Mouse (Mus musculus) limb, embryonic 14.5 days (tissue): ENCODE data around the gene Gm45208. TPM values are rescaled to one million over a fixed set of nuclear protein-coding genes. Genes with fewer than 3 reads are reported as not detected.

Experiments
- ATAC-seq: fragments of 200-750 bp; cut with Nextera tagmentation; 2 replicates; pipeline ENCODE4 v1.8.0; 2017; ENCODE audit warnings: low read depth, moderate number of reproducible peaks, moderate TSS enrichment; ENCODE audit not compliant: low FRiP score
- DNase-seq: peaks from one replicate; pipeline ENCODE4 v3.0.0-alpha.2; 2015; ENCODE audit warnings: low spot score
- H3K27ac ChIP-seq: fragments of 300-500 bp; sonication (generic); replicated peaks from 2 replicates; pipeline ENCODE4 v1.5.1; 2014; ENCODE audit warnings: low read depth, mild to moderate bottlenecking, low read length, moderate library complexity, mixed read lengths
- H3K27me3 ChIP-seq: fragments of 300-500 bp; sonication (generic); 2 replicates; pipeline ENCODE4 v1.6.1; 2014; ENCODE audit warnings: low read length, mixed read lengths; ENCODE audit not compliant: control insufficient read depth, insufficient read depth
- H3K36me3 ChIP-seq: fragments of 300-500 bp; sonication (generic); 2 replicates; pipeline ENCODE4 v1.6.1; 2014; ENCODE audit warnings: mild to moderate bottlenecking, low read length, moderate library complexity, mixed read lengths; ENCODE audit not compliant: control insufficient read depth, insufficient read depth
- H3K4me1 ChIP-seq: fragments of 300-500 bp; sonication (generic); 2 replicates; pipeline ENCODE4 v1.6.1; 2014; ENCODE audit warnings: antibody characterized with exemption, low read length, mixed read lengths; ENCODE audit not compliant: control insufficient read depth, insufficient read depth
- H3K4me2 ChIP-seq: fragments of 300-500 bp; sonication (generic); replicated peaks from 2 replicates; pipeline ENCODE4 v1.6.1; 2014; ENCODE audit warnings: low read depth, mild to moderate bottlenecking, low read length, moderate library complexity; ENCODE audit not compliant: severe bottlenecking
- H3K4me3 ChIP-seq: fragments of 300-500 bp; sonication (generic); replicated peaks from 2 replicates; pipeline ENCODE4 v1.5.1; 2014; ENCODE audit warnings: low read length
- H3K9ac ChIP-seq: fragments of 300-500 bp; sonication (generic); 2 replicates; pipeline ENCODE4 v1.6.1; 2014; ENCODE audit warnings: mild to moderate bottlenecking, low read depth, low read length, moderate library complexity; ENCODE audit not compliant: severe bottlenecking
- H3K9me3 ChIP-seq: fragments of 300-500 bp; sonication (generic); 2 replicates; pipeline ENCODE4 v1.6.1; 2016; ENCODE audit warnings: low read length; ENCODE audit not compliant: control insufficient read depth
- POLR2A ChIP-seq: fragments of 200-500 bp; IDR thresholded peaks from 2 replicates; pipeline ENCODE4 v1.8.0; 2012; ENCODE audit warnings: inconsistent platforms, mild to moderate bottlenecking, moderate library complexity, borderline replicate concordance; ENCODE audit not compliant: insufficient read depth, insufficient read length; ENCODE audit errors: extremely low read depth
- WGBS: fragments of 180-500 bp; shearing (Covaris S2); extraction: QIAGEN DNeasy Blood & Tissue Kit; methylation state at CpG from one replicate; pipeline ENCODE4 v1.1.7; 2014; 5-methylcytosine and 5-hydroxymethylcytosine counted together
- polyA plus RNA-seq, 2 experiments: library from polyadenylated mRNA; depleted of rRNA in 1 of 2; stranded (reverse) in 1 of 2; unstranded in 1 of 2; fragments of >200 nt; fragmentation: Nextera tagmentation in 1 of 2; extraction: Ambion mirVana in 1 of 2; gene quantifications; 2 replicates each; pipeline versions ENCODE4 v1.2.1 to v1.2.3; 2012 to 2014

The Gm45208 gene
- polyA plus RNA-seq, 2 experiments, result 0.48 to 0.50 TPM

DNA sequence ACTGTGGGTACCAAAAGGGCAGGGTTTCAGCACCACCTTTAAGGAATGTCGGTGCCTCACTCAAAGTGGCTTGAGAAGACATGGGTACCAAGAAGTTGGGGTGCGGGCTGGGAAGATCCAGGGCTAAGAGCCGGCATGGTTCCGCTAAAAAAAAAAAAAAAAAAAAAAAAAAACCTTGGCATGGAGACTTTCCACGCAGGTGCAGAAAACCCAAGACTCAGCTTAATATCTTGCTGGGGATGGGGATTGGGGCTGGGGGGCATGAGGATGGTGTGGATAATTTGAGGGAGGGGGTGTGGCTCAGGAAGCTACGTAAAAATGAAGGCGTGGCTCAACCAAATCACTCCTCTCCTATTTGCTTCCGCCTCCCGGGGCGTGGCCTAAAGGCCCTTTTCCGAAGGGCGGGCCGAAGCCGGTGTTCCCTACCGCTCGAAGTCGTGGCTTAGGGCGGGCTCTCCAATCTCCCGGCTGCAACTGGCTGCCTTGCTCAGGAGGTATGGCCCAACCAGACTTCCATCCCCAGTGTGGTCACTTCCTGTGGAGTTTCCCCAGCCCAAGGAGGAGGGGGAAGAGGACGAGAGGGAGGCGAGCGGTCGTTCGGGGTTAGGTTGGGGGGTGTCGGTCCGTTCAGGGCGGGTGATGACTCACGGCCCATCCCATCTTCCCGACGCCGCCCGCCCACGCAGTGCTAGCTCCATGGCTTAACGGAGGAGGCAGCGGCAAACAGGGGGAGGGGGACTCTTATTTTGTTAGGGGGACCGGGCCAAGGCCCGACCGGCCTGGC is 40.3 kb downstream of the Gm45208 start, which contains the start of gene Tfe3:
Gene Tfe3, plus strand, starts transcription at position 424 of the 784 bp plus-strand sequence.
- Histone ChIP-seq H3K9me3 (no peaks in the 10 kb centered on the region), H3K4me1 (no peaks in the 10 kb centered on the region), H3K36me3 (peaks cover 13% of the 10 kb centered on the region), H3K27ac (0 out of 2 replicates have a peak within 1 kb of the TSS, but pooled peaks have one; percentile 26), H3K9ac (peak within 1 kb of the TSS; percentile 67), H3K4me3 (peak within 1 kb of the TSS; percentile 59), H3K4me2 (peak within 1 kb of the TSS; percentile 55), H3K27me3 (no peaks in the 10 kb centered on the region)
- ATAC-seq (peak; percentile 97), DNase-seq (peak; percentile 95)
- TF ChIP-seq POLR2A, result peak; percentile 44; the same call in 1 of the 2 replicates
- 31% methylated on average over 35 of the region's 38 CpGs for WGBS

DNA sequence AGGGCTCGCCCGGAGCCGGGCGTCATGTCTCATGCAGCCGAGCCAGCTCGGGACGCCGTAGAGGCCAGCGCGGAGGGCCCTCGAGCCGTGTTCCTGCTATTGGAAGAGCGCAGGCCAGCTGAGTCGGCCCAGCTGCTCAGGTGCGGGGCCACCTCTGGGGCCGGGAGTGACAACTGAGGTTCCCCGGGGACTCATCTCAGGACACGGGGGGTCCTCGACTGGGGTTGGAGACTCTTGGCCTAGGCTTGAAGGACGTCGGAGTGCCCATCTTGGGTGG is 40.8 kb downstream of the Gm45208 start:
- peaks cover 17% of the 10 kb centered on the region for H3K36me3 ChIP-seq
- ATAC-seq, result no peak
- 17% methylated on average over 6 of the region's 21 CpGs for WGBS
- peak overlapping the region; percentile 55 for H3K4me2 ChIP-seq
- no peaks in the 10 kb centered on the region for H3K9me3 ChIP-seq
- no peaks in the 10 kb centered on the region for H3K27me3 ChIP-seq
- peak overlapping the region; percentile 67 for H3K9ac ChIP-seq
- H3K4me1 ChIP-seq, result no peaks in the 10 kb centered on the region
- H3K4me3 ChIP-seq, result peak overlapping the region; percentile 59
- no peak for DNase-seq
- 0 out of 2 replicates have a peak overlapping the region, but pooled peaks have one; percentile 26 for H3K27ac ChIP-seq
- TF ChIP-seq POLR2A, result no peak

DNA sequence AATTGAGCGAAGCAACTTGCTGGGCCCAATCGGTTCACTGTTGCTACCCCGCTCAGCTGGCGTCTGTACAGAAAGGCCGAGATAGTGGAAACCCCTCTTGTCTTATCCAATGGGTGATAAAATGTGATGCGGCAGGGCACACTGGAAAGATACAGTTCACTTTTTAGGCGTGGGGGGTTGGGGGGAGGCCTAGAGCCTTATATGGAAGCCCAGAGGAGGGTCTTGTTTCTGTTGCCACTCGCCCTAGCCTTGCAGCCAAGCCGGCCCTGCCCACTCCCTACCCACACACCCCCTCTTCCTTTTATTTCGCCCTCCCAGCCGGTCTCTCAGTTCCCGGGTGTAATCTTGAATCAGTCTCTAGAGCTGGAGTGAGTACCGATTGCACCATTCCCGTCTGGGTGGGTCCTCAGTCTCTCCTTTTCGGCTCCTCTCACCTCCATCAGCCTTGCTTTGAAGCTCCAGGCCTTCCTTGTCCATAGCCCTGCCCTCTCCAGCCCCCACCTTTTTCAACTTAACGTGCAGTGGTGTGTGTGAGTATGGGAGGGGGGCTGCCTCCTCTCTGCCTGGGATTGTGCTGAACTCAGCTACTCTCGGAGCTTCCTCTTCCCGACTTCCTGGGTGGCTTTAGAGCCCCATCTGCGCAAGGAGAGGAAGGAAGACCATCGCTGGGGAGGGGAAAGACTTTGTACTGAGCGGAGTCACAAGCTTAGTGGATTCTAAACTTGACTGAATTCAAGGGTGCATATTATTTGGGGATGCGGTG is 41.8 kb downstream of the Gm45208 start:
- Histone ChIP-seq H3K36me3 (peaks cover 17% of the 10 kb centered on the region), H3K4me1 (no peaks in the 10 kb centered on the region), H3K4me2 (peak overlapping the region; percentile 55), H3K9ac (peak overlapping the region; percentile 67), H3K4me3 (peak overlapping the region; percentile 59), H3K27me3 (no peaks in the 10 kb centered on the region), H3K27ac (no peak overlapping the region), H3K9me3 (no peaks in the 10 kb centered on the region)
- TF ChIP-seq POLR2A, result no peak
- 13% methylated on average over 22 of the region's 22 CpGs for WGBS
- no peak for ATAC-seq
- peak; percentile 3 for DNase-seq

DNA sequence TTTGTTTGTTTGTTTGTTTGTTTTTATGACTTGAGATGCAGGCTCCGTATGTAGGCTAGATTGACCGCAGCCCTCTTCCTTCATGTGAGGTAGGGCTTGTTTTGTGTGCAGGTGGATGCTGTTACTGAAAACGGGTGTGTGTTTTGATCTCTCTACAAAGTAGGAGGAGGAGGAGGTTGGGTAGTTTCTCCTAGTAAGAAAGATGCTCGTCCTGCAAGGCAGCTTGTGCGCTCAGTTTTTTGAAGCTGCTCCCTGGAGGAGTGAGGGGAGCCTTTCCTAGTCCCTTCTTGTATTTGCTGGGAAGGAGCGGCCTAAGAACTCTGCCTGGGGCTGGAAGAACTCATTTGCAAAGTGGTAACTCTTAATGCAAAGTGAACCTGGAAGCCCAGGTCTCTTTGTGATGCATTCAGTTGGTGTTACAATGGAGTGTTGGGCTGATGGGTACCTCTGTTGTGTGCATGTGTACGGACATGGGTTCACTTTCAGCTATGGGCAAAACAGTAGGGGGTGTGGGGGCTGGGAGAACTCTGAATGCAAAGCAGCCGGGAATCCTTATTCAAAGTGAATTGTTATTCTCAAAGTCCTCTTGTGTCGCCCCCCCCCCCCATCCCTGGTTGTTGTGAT is 42.7 kb downstream of the Gm45208 start:
- Histone ChIP-seq H3K9ac (no peak overlapping the region), H3K4me1 (no peaks in the 10 kb centered on the region), H3K4me2 (peak overlapping the region; percentile 55), H3K36me3 (peaks cover 25% of the 10 kb centered on the region), H3K9me3 (no peaks in the 10 kb centered on the region), H3K27me3 (no peaks in the 10 kb centered on the region), H3K4me3 (peak overlapping the region; percentile 59), H3K27ac (no peak overlapping the region)
- TF ChIP-seq POLR2A, result no peak
- no peak for DNase-seq
- ATAC-seq, result no peak
- 17% methylated on average over 9 of the region's 9 CpGs for WGBS

DNA sequence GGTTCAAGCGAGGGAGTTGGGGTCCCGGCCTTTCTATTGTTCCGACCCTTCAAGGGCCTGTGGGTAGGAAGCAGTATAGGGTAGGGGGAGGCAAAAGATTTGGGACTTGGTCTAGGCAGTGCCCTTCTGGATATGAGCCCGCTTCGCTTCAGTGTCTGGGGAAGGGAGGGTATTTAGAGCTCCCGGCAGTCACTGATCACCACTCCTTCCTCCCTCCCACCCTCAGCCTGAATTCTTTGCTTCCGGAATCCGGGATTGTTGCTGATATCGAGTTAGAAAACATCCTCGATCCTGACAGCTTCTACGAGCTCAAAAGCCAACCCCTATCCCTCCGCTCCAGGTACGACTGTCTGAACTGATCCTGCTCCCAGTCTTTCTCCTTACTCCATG is 43.2 kb downstream of the Gm45208 start:
- peaks cover 29% of the 10 kb centered on the region for H3K36me3 ChIP-seq
- WGBS, result 35% methylated on average over 9 of the region's 13 CpGs
- H3K27ac ChIP-seq, result no peak overlapping the region
- no peaks in the 10 kb centered on the region for H3K27me3 ChIP-seq
- H3K4me2 ChIP-seq, result peak overlapping the region; percentile 55
- no peak for ATAC-seq
- no peak for TF ChIP-seq POLR2A
- H3K4me3 ChIP-seq, result 0 out of 2 replicates have a peak overlapping the region, but pooled peaks have one; percentile 59
- no peaks in the 10 kb centered on the region for H3K4me1 ChIP-seq
- no peak overlapping the region for H3K9ac ChIP-seq
- H3K9me3 ChIP-seq, result no peaks in the 10 kb centered on the region
- no peak for DNase-seq
